Mouse (Mus musculus) urinary bladder, postnatal 14 days (tissue): ENCODE results near the gene Vpreb1.
"Not testable (repeated sequence)": the region's sequence is repeated elsewhere in the genome, so short reads cannot be mapped to it uniquely, and the experiment has no call there.

Source experiments
- DNase-seq: peaks from one replicate; pipeline ENCODE4 v3.0.0; 2021; ENCODE audit warnings: low spot score

The Vpreb1 gene

DNA sequence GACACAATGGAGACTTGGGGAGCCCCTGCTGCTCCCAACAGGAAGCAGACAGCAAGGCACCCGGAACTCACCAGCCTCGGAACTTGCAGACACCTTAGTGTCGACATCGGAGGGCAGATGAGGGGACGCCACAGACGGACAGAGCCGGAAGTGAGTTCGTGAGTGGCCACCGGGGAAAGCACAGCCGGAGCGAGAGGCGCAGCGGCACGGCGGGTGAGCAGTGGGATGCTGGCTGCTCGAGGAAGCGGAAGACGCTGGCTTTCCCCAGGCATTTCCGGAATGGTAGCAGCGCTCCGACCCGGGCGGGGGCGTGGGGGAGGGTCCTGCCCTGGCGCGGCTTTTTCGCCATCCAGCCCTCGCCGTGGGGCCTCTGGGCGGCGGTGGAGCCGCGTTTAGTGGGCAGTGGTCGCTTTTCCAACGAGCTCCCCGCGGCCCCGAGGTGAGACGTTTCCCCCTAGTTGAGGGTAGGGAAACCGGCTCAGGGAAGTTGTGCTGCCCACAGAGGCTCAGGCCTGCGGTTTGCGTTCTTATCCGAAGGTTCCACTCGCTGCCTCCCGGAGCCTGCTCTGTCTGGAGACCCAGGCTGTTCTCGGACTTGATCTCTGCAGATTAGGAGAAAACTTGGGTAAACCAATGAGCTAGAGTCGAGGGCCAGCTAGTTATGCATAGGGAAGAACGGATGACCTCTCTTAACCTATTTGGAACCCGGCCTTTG, at the start of gene Vpreb1, which contains the start of gene Top3b:
Vpreb1 (minus strand) TSS at position 227 of the 715 bp plus-strand sequence.
Top3b (plus strand) TSS at position 120 of the 715 bp plus-strand sequence.
- peak; percentile 87 for DNase-seq

DNA sequence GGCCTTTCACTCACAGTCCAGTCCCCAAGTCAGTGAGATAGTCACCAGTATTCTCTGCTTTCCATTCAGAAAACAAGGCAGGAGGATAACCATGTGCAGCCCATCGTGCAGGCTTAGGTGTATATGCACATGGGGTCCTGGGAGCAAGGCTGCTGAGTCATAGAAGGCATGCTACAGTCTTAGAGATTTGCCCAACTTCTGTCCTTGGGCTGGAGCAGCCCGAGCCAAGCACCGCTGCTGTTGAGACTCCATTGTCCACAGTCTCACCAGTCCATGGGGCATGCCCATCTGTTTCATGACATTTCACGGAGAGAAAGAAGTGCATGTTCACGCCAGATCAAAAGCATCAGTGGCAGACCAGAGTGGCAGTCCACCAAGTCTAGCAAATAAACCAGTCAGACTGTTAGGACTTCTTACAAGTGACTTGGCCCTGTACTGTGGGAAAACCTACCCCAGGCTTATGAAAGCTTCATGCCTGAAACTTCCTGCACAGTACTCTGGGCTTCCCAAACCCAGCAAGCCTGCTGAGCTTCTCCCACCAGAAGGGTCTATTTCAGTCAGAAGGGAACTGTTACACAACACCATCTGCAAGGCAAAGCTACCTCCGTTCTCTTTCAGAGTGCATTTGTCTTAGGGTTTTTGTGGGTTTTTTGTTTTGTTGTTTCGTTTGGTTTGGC, 47.9 kb upstream of the Vpreb1 start:
- DNase-seq: no peak

GRCm38 (mm10) chr16:16913440-16913839, 42.8 kb upstream of the Vpreb1 start:
- no peak for DNase-seq

- peak; percentile 89 for DNase-seq
Measured at GRCm38 (mm10) chr16:16911641-16912597, 41.3 kb upstream of the Vpreb1 start.

DNA sequence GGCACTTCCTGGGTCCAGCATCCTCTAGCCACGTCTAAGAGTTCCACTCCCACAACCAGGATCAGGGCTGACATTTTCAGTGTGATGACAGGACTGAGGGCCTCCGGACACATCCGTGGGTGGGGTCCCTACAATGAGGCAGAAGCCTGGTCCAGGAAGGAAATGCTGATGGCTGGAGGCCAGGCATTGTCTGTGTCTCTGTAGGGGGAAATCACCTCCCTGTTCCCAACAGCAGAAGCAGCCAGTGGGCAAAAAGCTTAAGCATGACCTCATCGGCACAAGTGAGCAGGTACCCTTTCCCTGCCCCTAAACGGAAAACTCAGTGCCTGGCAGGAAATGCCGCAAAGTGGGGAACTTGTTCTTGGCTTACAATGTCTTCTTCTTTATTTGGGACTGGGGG, 37.2 kb upstream of the Vpreb1 start:
- DNase-seq: no peak

- DNase-seq: no peak
Measured at GRCm38 (mm10) chr16:16903188-16903587, 32.5 kb upstream of the Vpreb1 start.

DNA sequence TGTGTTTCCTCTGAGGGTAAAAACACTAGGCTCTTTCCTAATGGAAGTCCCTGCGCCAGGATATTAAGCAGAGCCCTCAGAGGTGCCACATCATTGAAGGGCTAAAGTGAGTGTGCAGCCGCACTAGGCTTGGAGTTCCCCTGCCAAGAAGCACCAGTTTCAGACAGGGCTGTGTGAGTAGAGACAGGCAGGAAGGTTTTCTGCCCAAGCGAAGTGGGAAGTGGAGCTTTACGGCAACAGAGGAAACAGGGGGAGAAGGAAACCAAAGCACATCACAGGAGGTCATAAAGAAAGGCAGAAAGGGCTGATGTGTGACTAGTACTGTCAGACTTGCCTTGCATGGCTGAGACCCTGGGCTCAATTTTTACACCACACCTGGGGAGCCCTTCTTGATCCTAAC, 31.7 kb upstream of the Vpreb1 start:
- DNase-seq: no peak

GRCm38 (mm10) chr16:16897056-16897584, 26.5 kb upstream of the Vpreb1 start:
- DNase-seq: no peak

- DNase-seq: peak; percentile 94
Measured at GRCm38 (mm10) chr16:16896382-16897055, 25.9 kb upstream of the Vpreb1 start, which contains the start of gene Ppm1f. TSS of gene Ppm1f (plus strand) at chr16:16896469.

DNA sequence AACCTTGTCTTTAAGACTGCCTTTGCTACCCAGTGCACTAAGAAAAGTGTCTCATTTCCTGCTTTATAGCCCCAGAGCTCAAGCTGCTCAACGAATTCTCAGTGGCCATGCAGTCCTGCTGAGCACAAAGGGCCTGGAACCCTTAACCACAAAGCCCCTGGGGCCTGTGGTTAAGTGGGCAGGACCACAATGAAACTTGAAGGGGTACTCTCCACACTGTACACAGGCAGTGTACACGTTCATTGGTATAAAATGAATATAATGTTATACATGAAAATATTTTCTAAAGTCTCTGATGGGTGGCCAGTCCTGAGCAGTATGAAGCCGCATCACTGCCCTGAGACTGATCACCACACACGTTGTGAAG, 25.4 kb upstream of the Vpreb1 start:
- no peak for DNase-seq

GRCm38 (mm10) chr16:16892366-16892765, 21.7 kb upstream of the Vpreb1 start:
- DNase-seq: no peak

- DNase-seq: no peak
Measured at GRCm38 (mm10) chr16:16888341-16888740, 17.7 kb upstream of the Vpreb1 start.

GRCm38 (mm10) chr16:16879025-16879424, 8.4 kb upstream of the Vpreb1 start:
- DNase-seq: no peak

DNA sequence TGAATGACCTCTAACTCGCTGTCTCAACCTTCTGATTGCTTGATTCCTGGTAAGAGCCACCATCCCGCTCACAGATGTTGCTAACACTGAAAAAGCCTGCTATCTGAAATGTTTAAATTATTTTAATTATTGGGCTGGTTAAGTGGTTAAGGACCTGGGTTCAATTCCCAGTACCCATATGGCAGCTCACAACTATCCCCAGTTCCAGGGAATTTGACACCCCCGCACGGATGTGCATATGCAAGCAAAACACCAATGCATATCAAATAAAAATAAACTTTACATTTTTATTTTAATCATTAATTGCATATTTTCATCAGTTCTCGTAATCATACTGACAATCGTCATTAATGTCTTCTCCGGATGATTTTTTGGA, 414 bp downstream of the Vpreb1 start:
- no peak for DNase-seq

DNA sequence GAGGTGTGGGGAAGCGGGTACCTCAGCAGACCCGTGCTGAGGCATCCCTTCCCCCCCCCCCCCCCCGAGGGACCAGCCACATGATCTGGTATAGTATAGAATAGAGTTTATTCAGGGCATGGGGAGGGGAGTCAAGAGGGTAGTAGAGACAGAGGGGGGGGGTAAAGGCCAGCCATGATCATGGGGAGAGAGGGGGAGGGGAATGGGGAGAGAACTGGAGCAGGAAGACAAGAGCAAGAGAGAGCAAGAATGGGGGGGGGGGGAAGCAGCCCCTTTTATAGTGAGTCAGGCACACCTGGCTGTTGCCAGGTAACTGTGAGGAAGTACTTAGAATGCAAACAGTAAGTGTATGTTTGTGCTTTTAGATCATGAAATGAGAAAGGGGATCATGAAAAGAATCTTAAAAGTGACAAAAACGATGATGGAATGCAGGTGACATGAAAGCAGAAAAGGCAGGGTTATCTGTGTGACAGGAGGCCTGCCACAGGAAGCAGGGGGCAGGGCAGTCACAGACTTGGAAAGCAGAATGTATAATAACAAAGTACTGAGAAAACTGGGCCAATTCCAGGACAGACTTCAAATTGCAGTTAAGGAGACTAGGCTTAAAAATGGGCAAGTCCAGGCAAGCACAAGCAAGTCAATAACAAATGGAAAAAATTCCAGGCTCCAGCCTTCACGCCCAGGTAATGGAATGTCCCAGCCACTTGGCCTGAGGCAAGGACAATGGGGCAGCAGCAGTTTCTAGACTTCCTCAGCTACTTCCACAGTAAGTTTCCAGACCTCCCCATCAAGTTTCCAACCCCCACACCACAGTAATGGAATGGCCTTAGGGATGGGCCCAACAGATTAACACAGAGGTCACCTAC, 4.7 kb downstream of the Vpreb1 start:
- peak; percentile 37 for DNase-seq

DNA sequence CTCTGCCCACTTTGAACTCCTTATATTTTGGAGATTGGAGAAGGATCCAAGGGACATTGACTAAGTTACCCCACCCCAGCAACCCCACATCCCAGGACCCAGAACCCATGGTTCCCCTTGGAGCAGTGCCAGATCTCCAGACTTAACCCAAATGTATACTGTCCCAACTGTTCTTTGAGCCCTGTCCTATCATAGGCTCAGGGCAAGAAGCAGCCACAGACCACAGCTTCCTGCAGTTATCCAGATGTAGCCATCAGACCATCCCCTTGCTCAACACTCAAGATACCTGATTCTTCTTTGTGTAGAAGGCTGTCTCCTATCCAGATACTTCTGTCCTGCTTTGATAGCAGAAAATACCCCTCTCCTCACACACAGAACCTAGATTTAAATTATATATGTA, 5.4 kb downstream of the Vpreb1 start:
- DNase-seq: no peak

- no peak for DNase-seq
Measured at GRCm38 (mm10) chr16:16863978-16864377, 6.7 kb downstream of the Vpreb1 start, which contains the start of gene Igll1. TSS of gene Igll1 (minus strand) at chr16:16863985.

- no peak for DNase-seq
Measured at GRCm38 (mm10) chr16:16862288-16862687, 8.4 kb downstream of the Vpreb1 start.

GRCm38 (mm10) chr16:16856731-16857476, 13.7 kb downstream of the Vpreb1 start:
- no peak for DNase-seq

DNA sequence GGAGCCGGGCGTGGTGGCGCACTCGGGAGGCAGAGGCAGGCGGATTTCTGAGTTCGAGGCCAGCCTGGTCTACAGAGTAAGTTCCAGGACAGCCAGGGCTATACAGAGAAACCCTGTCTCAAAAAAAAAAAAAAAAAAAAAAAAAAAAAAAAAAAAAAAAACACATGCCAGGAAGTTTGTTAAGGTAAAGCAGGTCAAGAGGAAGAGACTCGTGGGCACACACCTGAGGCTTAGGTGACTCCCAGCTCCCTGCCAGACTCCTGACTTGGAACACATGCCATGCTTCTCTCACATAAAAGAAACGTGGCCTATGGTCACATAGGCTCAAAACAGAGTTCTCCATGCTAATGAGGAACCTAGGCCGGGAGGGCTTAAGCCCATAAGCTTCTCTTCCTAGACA, 14.6 kb downstream of the Vpreb1 start:
- DNase-seq: not testable (repeated sequence)
